Mouse (Mus musculus) left cerebral cortex, adult 2 months (tissue): ENCODE measurements around the gene Piezo1. TPM values are rescaled to one million over a fixed set of nuclear protein-coding genes. Genes with fewer than 3 reads are reported as not detected.
A peak's percentile ranks its signal among the peaks of the same experiment; 100 is the strongest.

ENCODE experiments used
- DNase-seq, 2 experiments: peaks; one replicate each; pipeline ENCODE4 v3.0.0; 2021 to 2022; ENCODE audit warnings: low spot score in 2 of 2, mixed read lengths in 1 of 2; ENCODE audit errors: extremely low spot score in 1 of 2
- H3K27ac ChIP-seq: fragments of 200-600 bp; 2 replicates; pipeline ENCODE4 v1.8.1; 2022
- H3K4me3 ChIP-seq: fragments of 200-600 bp; 2 replicates; pipeline ENCODE4 v1.8.1; 2022
- CTCF ChIP-seq: fragments of 200-600 bp; IDR thresholded peaks from 2 replicates; pipeline ENCODE4 v1.8.1; 2022; ENCODE audit warnings: antibody characterized with exemption, mild to moderate bottlenecking, moderate library complexity
- intact Hi-C: fragments of 180-260 bp; cut with DNase I; formaldehyde crosslinking; loops from one replicate; pipeline ENCODE4 v1.15.1; 2025
- microRNA-seq, 2 experiments: library from miRNA; unstranded; fragments of <30 nt; microRNA quantifications; one replicate each; pipeline ENCODE4 v1.2.0; 2021
- total RNA-seq, 2 experiments: library from RNA; stranded (reverse); gene quantifications; 2 replicates each; pipeline ENCODE4 v1.2.3; 2021

Piezo1 gene
- total RNA-seq, 2 experiments from 2014 or later, result 6.8 to 7.7 TPM

GRCm38 (mm10) chr8:122441326-122441725, 109.8 kb downstream of the Piezo1 start:
- intact Hi-C loops, result loop anchor here (5.0 kb wide), 2 partner anchors 64 to 159 kb away; partner anchors contain the start of genes Zc3h18 and Zfpm1
- Histone ChIP-seq H3K4me3 (no peak overlapping the region), H3K27ac (no peak overlapping the region)
- no peak for DNase-seq
- no peak for TF ChIP-seq CTCF

GRCm38 (mm10) chr8:122439336-122439735, 111.8 kb downstream of the Piezo1 start:
- no peak for DNase-seq
- H3K27ac ChIP-seq, result no peak overlapping the region
- no peak for TF ChIP-seq CTCF
- intact Hi-C loops, result no loop called here
- H3K4me3 ChIP-seq, result no peak overlapping the region

GRCm38 (mm10) chr8:122437708-122438331, 113.3 kb downstream of the Piezo1 start:
- no peak for TF ChIP-seq CTCF
- intact Hi-C loops, result no loop called here
- H3K27ac ChIP-seq, result no peak overlapping the region
- no peak overlapping the region for H3K4me3 ChIP-seq
- no peak for DNase-seq

- Histone ChIP-seq H3K4me3 (no peak overlapping the region), H3K27ac (no peak overlapping the region)
- intact Hi-C loops, result no loop called here
- no peak for TF ChIP-seq CTCF
- DNase-seq, result no peak
Measured at GRCm38 (mm10) chr8:122436586-122437125, 114.5 kb downstream of the Piezo1 start.

- intact Hi-C loops, result no loop called here
- no peak for DNase-seq
- Histone ChIP-seq H3K27ac (no peak overlapping the region), H3K4me3 (no peak overlapping the region)
- no peak for TF ChIP-seq CTCF
Measured at GRCm38 (mm10) chr8:122436146-122436545, 115.0 kb downstream of the Piezo1 start.

GRCm38 (mm10) chr8:122435375-122435774, 115.8 kb downstream of the Piezo1 start:
- peak; percentile 44 for TF ChIP-seq CTCF
- H3K27ac ChIP-seq, result no peak overlapping the region
- intact Hi-C loops, result no loop called here
- no peak overlapping the region for H3K4me3 ChIP-seq
- no peak for DNase-seq

- no peak for DNase-seq
- intact Hi-C loops, result no loop called here
- Histone ChIP-seq H3K4me3 (no peak overlapping the region), H3K27ac (no peak overlapping the region)
- no peak; the same call in none of the 2 replicates for TF ChIP-seq CTCF
Measured at GRCm38 (mm10) chr8:122433269-122433905, 117.7 kb downstream of the Piezo1 start.

GRCm38 (mm10) chr8:122432443-122433268, 118.5 kb downstream of the Piezo1 start, which contains the start of gene Cyba:
Cyba (minus strand) TSS chr8:122432930.
- DNase-seq, result no peak
- peak within 1 kb of the TSS; percentile 36 for H3K4me3 ChIP-seq
- TF ChIP-seq CTCF, result no peak
- intact Hi-C loops, result no loop called here
- peak within 1 kb of the TSS; percentile 65 for H3K27ac ChIP-seq

Small RNA genes lying within 50 kb of the gene (microRNA-seq; reads per million reads assigned to microRNA genes)
- gene Gm24366, result 0 reads per million in 2 experiments

Other genes with a start within 250 kb of the Piezo1 start
- 10 to 100 TPM in 1 of 2 experiments, 1 to 10 TPM in 1; 7.1 to 11.4 TPM for gene Trhr2, start 190.6 kb downstream of the Piezo1 start, total RNA-seq
- 10 to 100 TPM; 42.3 to 45.0 TPM for gene Zc3h18, start 174.7 kb downstream of the Piezo1 start, total RNA-seq
- not detected for gene Il17c, start 129.3 kb downstream of the Piezo1 start, total RNA-seq
- 1 to 10 TPM; 6.6 to 7.1 TPM for gene Cyba, start 118.4 kb downstream of the Piezo1 start, total RNA-seq
- gene Mvd, start 107.9 kb downstream of the Piezo1 start, total RNA-seq, result 10 to 100 TPM; 20.8 to 25.3 TPM
- gene Snai3, start 90.6 kb downstream of the Piezo1 start, total RNA-seq, result 1 to 10 TPM; 1.0 to 1.6 TPM
- 10 to 100 TPM; 37.6 to 37.9 TPM for gene Rnf166, start 75.3 kb downstream of the Piezo1 start, total RNA-seq
- gene Ctu2, start 75.2 kb downstream of the Piezo1 start, total RNA-seq, result 10 to 100 TPM; 27.0 TPM
- gene Cdt1, start 16.7 kb upstream of the Piezo1 start, total RNA-seq, result 1 to 10 TPM; 2.5 to 5.0 TPM
- 10 to 100 TPM; 52.8 to 56.0 TPM for gene Aprt, start 25.6 kb upstream of the Piezo1 start, total RNA-seq
- gene Galns, start 60.1 kb upstream of the Piezo1 start, total RNA-seq, result 1 to 10 TPM; 8.1 to 8.3 TPM
- 10 to 100 TPM; 69.8 to 80.3 TPM for gene Trappc2l, start 60.3 kb upstream of the Piezo1 start, total RNA-seq
- gene Pabpn1l, start 71.4 kb upstream of the Piezo1 start, total RNA-seq, result not detected
- 10 to 100 TPM; 32.8 to 48.8 TPM for gene Cbfa2t3, start 147.8 kb upstream of the Piezo1 start, total RNA-seq
- 10 to 100 TPM; 22.8 to 23.3 TPM for gene Acsf3, start 224.2 kb upstream of the Piezo1 start, total RNA-seq